9 mouse cellular contexts compared by ENCODE assay signal in the genomic region with DNA sequence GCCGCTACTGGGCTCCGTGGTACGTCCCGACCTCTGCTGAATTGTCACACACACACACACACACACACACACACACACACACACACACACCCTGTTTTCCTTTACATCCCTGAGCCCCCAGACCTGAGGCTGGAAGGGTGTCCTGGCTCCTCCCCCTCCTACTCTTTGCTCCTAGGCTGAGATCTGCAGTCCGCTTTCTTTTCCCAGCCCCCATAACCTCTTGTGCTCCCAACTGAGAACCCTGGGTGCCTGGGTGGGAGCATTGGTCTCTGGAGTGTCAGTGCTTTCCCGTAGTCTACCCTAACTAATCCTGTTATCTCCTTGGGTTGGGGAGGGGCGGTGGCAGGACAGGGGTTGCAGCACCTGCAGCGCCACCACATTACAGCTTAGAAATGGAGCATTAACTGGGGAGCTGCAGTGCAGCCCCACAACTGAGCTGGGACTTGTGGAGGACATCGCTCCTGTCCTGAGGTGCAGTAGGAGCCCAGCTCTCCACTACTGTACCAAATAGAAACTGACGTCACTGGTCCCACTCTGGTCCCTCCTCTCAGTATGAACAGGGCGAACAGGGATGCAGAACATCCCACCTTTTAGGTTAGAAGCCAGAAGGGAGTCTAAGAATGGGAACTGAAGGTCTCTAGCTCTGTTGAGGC. TPM values are rescaled to one million over a fixed set of nuclear protein-coding genes. Genes with fewer than 3 reads are reported as not detected.
DNase-seq lines count a peak whose midpoint lies in the region; ATAC-seq and TF ChIP-seq lines count a peak whose summit lies in the region.
"Had no signal": no experiment of that assay in that cellular context is flagged by ENCODE, and none has a peak within 500 bp of the region (broad histone marks: within the 10 kb centered on the region; RNA-seq: fewer than 3 reads in every experiment).

No protein-coding gene starts in this region.

- peak; percentile 56 for ATAC-seq in cerebellum, adult (ENCODE audit: insufficient number of reproducible peaks, low FRiP score, low TSS enrichment)
- peak; percentile 11 for ATAC-seq in lung, postnatal 0 days
- peak; percentile 32 for ATAC-seq in heart, postnatal 0 days (ENCODE audit: insufficient read depth, low read depth)
- peak; percentile 19; the same call in 1 of the 2 replicates for ATAC-seq in megakaryocyte-erythroid progenitor cell, adult 5-6 weeks (replicated peaks; ENCODE audit: low FRiP score, low TSS enrichment, poor library complexity, severe bottlenecking)

- WGBS in lung, postnatal 0 days, result 26% methylated on average over 7 of the region's 11 CpGs
- WGBS in heart, postnatal 0 days, result 16% methylated on average over 9 of the region's 11 CpGs

- TF ChIP-seq CTCF in lung, postnatal 0 days (IDR thresholded peaks at IDR 0.05), result no peak
- no peak for TF ChIP-seq CTCF in heart, postnatal 0 days (IDR thresholded peaks at IDR 0.05; ENCODE audit: low read depth)

- no peak for DNase-seq in cerebellum, postnatal 4 days (ENCODE audit: low spot score in 2 of 2)
- DNase-seq in lung, postnatal 0 days (ENCODE audit: low spot score), result peak; percentile 5
- no peak for DNase-seq in lung, postnatal 25 days (ENCODE audit: low spot score)
- no peak for DNase-seq in heart, postnatal 0 days (ENCODE audit: low spot score)
- DNase-seq in Muller cell, postnatal 12 days (ENCODE audit: inconsistent ontology term), result no peak
- no peak for DNase-seq in layer of hippocampus, adult 18-20 months (ENCODE audit: low spot score in 2 of 2)

- H3K4me2 ChIP-seq in lung, postnatal 0 days (replicated peaks; ENCODE audit: low read depth, low read length), result peak overlapping the region; percentile 69
- peak overlapping the region; percentile 74 for H3K4me2 ChIP-seq in heart, postnatal 0 days (ENCODE audit: low read depth, low read length)

- no peaks in the 10 kb centered on the region for H3K36me3 ChIP-seq in lung, postnatal 0 days (ENCODE audit: insufficient read depth, low read length)
- no peaks in the 10 kb centered on the region for H3K36me3 ChIP-seq in heart, postnatal 0 days (replicated peaks; ENCODE audit: control insufficient read depth, insufficient read depth, low read length)

- H3K4me1 ChIP-seq in lung, postnatal 0 days (ENCODE audit: insufficient read depth, low read depth, low read length), result no peaks in the 10 kb centered on the region
- no peaks in the 10 kb centered on the region for H3K4me1 ChIP-seq in heart, postnatal 0 days (ENCODE audit: control insufficient read depth, insufficient read depth)

- H3K9me3 ChIP-seq in lung, postnatal 0 days (ENCODE audit: low read length), result no peaks in the 10 kb centered on the region
- no peaks in the 10 kb centered on the region for H3K9me3 ChIP-seq in heart, postnatal 0 days (replicated peaks; ENCODE audit: control insufficient read depth, low read length)

- no peak for TF ChIP-seq EP300 in lung, postnatal 0 days (IDR thresholded peaks at IDR 0.05)
- no peak for TF ChIP-seq EP300 in heart, postnatal 0 days (IDR thresholded peaks at IDR 0.05; ENCODE audit: low read depth)

- no peaks in the 10 kb centered on the region for H3K27me3 ChIP-seq in lung, postnatal 0 days (replicated peaks; ENCODE audit: insufficient read depth, low read length)
- H3K27me3 ChIP-seq in heart, postnatal 0 days (ENCODE audit: control insufficient read depth, insufficient read depth, low read length), result no peaks in the 10 kb centered on the region

- H3K27ac ChIP-seq in lung, postnatal 0 days (ENCODE audit: low read length), result no peak overlapping the region
- H3K27ac ChIP-seq in heart, postnatal 0 days (ENCODE audit: low read depth), result peak overlapping the region; percentile 87

- no peak overlapping the region for H3K9ac ChIP-seq in lung, postnatal 0 days (replicated peaks; ENCODE audit: low read depth)
- peak overlapping the region; percentile 74; the same call in 1 of the 2 replicates for H3K9ac ChIP-seq in heart, postnatal 0 days (replicated peaks; ENCODE audit: low read depth, low read length)

- peak overlapping the region; percentile 50 for H3K4me3 ChIP-seq in lung, postnatal 0 days (ENCODE audit: low read depth, low read length)
- H3K4me3 ChIP-seq in heart, postnatal 0 days (ENCODE audit: low read depth, low read length), result peak overlapping the region; percentile 69

RNA-seq across cellular contexts. Expression of a gene that starts 1.7 kb away (rescaled TPM):
- polyA plus RNA-seq in lung, postnatal 0 days (2015; fragmentation: Nextera tagmentation; extraction: Ambion mirVana), result 4.8 and 6.4 TPM in 2 replicates
- total RNA-seq in heart, postnatal 0 days (2014; rRNA removed; ENCODE audit: low replicate concordance), result 53.1 and 73.5 TPM in 2 replicates
- polyA plus RNA-seq in heart, postnatal 0 days (2015; fragmentation: Nextera tagmentation; extraction: Ambion mirVana), result 22.1 and 22.3 TPM in 2 replicates
- 15.5 TPM in 2 replicates for total RNA-seq in megakaryocyte-erythroid progenitor cell, adult 5-6 weeks (2014; fragmentation: Nextera tagmentation)
- total RNA-seq in megakaryocyte-erythroid progenitor cell, adult 5-6 weeks (2017), result 19.9 and 27.3 TPM in 2 replicates
- total RNA-seq in layer of hippocampus, adult 18-20 months (2021), result 10 to 100 TPM; 47.6 to 48.4 TPM

RNA-seq across cellular contexts. Expression of a gene that starts 58.8 kb away (rescaled TPM):
- polyA plus RNA-seq in lung, postnatal 0 days (2015; fragmentation: Nextera tagmentation; extraction: Ambion mirVana), result not detected in 2 replicates
- not detected in 2 replicates for total RNA-seq in heart, postnatal 0 days (2014; rRNA removed; ENCODE audit: low replicate concordance)
- not detected in 2 replicates for polyA plus RNA-seq in heart, postnatal 0 days (2015; fragmentation: Nextera tagmentation; extraction: Ambion mirVana)
- not detected in 2 replicates for total RNA-seq in megakaryocyte-erythroid progenitor cell, adult 5-6 weeks (2014; fragmentation: Nextera tagmentation)
- total RNA-seq in megakaryocyte-erythroid progenitor cell, adult 5-6 weeks (2017), result not detected in 2 replicates
- total RNA-seq in layer of hippocampus, adult 18-20 months (2021), result not detected
- total RNA-seq: hematopoietic stem cell, adult 5-6 weeks had no signal
